Mouse (Mus musculus): ENCODE data around the gene Ckap4. TPM values are rescaled to one million over a fixed set of nuclear protein-coding genes. Genes with fewer than 3 reads are reported as not detected.

Ckap4 gene
- 6.3 and 10.7 TPM in 2 replicates for polyA plus RNA-seq (2012; ENCODE audit: low replicate concordance)

DNA sequence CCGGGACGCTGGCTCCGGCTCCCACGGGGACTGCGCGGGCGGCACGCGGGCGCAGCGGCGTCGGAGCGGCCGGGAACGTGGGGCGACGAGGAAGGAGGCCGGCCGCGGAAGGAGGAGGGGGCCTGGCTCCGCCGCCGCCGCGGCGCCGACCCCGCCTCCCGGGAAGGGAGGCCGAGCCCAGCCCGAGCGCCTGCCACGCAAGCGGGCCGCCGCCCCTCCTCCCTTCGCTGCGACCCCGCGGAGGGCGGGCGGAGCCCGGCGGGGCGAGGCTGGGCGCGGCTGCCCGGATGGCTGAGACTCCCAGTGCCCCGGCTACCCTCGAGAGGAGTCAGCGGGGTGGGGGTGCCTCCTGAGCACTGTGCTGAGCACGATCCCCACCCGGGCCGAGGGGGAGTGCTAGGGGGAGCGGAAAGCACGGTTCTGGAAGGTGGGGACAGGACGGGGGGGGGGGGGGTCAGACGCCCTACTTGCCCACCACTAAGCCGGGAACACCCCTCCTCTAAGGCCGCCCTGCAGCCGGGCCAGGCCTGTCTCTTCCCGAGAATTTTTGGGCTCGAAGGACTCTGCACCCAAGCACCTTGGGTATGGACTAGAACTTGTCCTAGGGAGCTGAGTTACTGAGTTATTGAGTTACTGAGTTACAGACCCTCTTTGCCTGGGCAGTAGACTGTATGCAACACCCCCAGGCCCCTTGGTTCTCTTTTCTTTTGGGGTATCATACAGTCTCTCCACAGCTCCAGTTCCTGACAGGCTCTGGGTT is at the start of gene Ckap4:
Gene Ckap4 (minus strand): TSS at position 151 of the 760 bp plus-strand sequence.

DNA sequence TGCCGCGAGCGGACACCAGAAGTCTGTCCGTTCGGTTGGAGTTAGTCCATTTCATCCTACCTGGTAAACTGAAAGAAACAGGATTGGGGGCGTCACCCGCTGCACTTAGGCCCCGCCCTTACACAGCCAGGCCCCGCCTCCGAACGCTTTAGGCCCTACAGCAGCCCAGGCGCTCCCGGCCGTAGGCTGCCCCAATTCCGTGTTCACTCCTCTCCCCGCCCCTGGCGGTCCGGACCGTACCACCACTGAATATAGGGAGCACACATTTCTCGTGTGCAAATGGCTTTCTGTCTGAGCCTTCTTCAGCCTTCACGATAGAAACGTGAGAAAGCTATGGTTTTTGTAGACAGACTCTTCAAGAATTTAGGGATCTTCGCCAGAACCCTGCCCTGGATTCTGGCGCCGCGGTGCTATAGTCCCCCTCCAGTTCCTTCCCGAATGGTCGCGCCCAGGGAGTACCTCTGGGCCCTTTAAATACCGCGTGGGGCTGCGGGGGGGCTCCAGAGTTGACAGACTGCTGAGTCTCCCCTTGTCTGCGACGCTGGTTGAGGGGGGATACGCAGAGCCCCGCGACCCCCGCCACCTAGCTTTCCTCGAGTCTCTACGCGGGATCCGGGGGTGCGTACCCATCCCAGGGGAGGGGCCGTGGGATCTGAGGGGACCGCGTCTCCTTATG is 42.7 kb upstream of the Ckap4 start, which contains the start of gene Tcp11l2:
Gene Tcp11l2 (plus strand): TSS at position 232 of the 676 bp plus-strand sequence.

Other genes with a start within 250 kb of the Ckap4 start
- 0.62 and 1.6 TPM in 2 replicates for gene Nuak1, start 93.5 kb downstream of the Ckap4 start, polyA plus RNA-seq (2012; ENCODE audit: low replicate concordance)
- gene Tcp11l2, start 42.6 kb upstream of the Ckap4 start, polyA plus RNA-seq (2012; ENCODE audit: low replicate concordance) = 0.20 and 0.97 TPM in 2 replicates
- 1.9 and 3.0 TPM in 2 replicates for gene Polr3b, start 88.2 kb upstream of the Ckap4 start, polyA plus RNA-seq (2012; ENCODE audit: low replicate concordance)
- gene Rfx4, start 222.0 kb upstream of the Ckap4 start, polyA plus RNA-seq (2012; ENCODE audit: low replicate concordance) = not detected in 2 replicates

Measured in leukemia stem cell, adult 10-12 weeks (primary cell).